Mouse (Mus musculus): Measurements from ENCODE around the gene Zfp991. TPM values are rescaled to one million over a fixed set of nuclear protein-coding genes. Genes with fewer than 3 reads are reported as not detected.
"Not testable (repeated sequence)": the region's sequence is repeated elsewhere in the genome, so short reads cannot be mapped to it uniquely, and the experiment has no call there.

The Zfp991 gene
- polyA plus RNA-seq, 1 experiment from 2014 or later, result 6.8 TPM

- not testable (repeated sequence) for H3K36me3 ChIP-seq (ENCODE audit: control insufficient read depth, insufficient read depth, low read length); H3K9me3 ChIP-seq (ENCODE audit: control insufficient read depth, low read length); H3K9ac ChIP-seq (ENCODE audit: low read depth, low read length); H3K27ac ChIP-seq (replicated peaks; ENCODE audit: low read depth, low read length); H3K4me2 ChIP-seq (ENCODE audit: low read depth, low read length); DNase-seq (ENCODE audit: low spot score); H3K4me1 ChIP-seq (ENCODE audit: control insufficient read depth, insufficient read depth, low read length); H3K4me3 ChIP-seq (ENCODE audit: low read depth, low read length); H3K27me3 ChIP-seq (replicated peaks; ENCODE audit: control insufficient read depth, insufficient read depth, low read length)
- 71% methylated on average over 6 of the region's 6 CpGs for whole genome bisulfite sequencing
- peak; percentile 32; the same call in 1 of the 2 replicates for ATAC-seq (ENCODE audit: low read depth)
Measured at GRCm38 (mm10) chr4:147199055-147199750, 67.4 kb downstream of the Zfp991 start.

GRCm38 (mm10) chr4:147201920-147202660 lies 70.3 kb downstream of the Zfp991 start:
- not testable (repeated sequence) for H3K27me3 ChIP-seq (replicated peaks; ENCODE audit: control insufficient read depth, insufficient read depth, low read length); H3K36me3 ChIP-seq (ENCODE audit: control insufficient read depth, insufficient read depth, low read length); H3K27ac ChIP-seq (replicated peaks; ENCODE audit: low read depth, low read length); H3K4me3 ChIP-seq (ENCODE audit: low read depth, low read length); H3K4me2 ChIP-seq (ENCODE audit: low read depth, low read length); DNase-seq (ENCODE audit: low spot score); H3K9ac ChIP-seq (ENCODE audit: low read depth, low read length); H3K4me1 ChIP-seq (ENCODE audit: control insufficient read depth, insufficient read depth, low read length); H3K9me3 ChIP-seq (ENCODE audit: control insufficient read depth, low read length); ATAC-seq (ENCODE audit: low read depth)
- whole genome bisulfite sequencing, result 87% methylated on average over 10 of the region's 16 CpGs

- not testable (repeated sequence) for H3K4me3 ChIP-seq (ENCODE audit: low read depth, low read length); H3K4me1 ChIP-seq (ENCODE audit: control insufficient read depth, insufficient read depth, low read length); H3K27me3 ChIP-seq (replicated peaks; ENCODE audit: control insufficient read depth, insufficient read depth, low read length); H3K27ac ChIP-seq (replicated peaks; ENCODE audit: low read depth, low read length); DNase-seq (ENCODE audit: low spot score); H3K4me2 ChIP-seq (ENCODE audit: low read depth, low read length); ATAC-seq (ENCODE audit: low read depth); H3K9ac ChIP-seq (ENCODE audit: low read depth, low read length); H3K36me3 ChIP-seq (ENCODE audit: control insufficient read depth, insufficient read depth, low read length); H3K9me3 ChIP-seq (ENCODE audit: control insufficient read depth, low read length)
- 81% methylated on average over 3 of the region's 7 CpGs for WGBS
Measured at GRCm38 (mm10) chr4:147212182-147212928, 80.5 kb downstream of the Zfp991 start.

GRCm38 (mm10) chr4:147214233-147214632 lies 82.4 kb downstream of the Zfp991 start:
- H3K4me2 ChIP-seq (ENCODE audit: low read depth, low read length); H3K9me3 ChIP-seq (ENCODE audit: control insufficient read depth, low read length); H3K36me3 ChIP-seq (ENCODE audit: control insufficient read depth, insufficient read depth, low read length); H3K4me3 ChIP-seq (ENCODE audit: low read depth, low read length); DNase-seq (ENCODE audit: low spot score); H3K27me3 ChIP-seq (replicated peaks; ENCODE audit: control insufficient read depth, insufficient read depth, low read length); H3K9ac ChIP-seq (ENCODE audit: low read depth, low read length); ATAC-seq (ENCODE audit: low read depth); H3K27ac ChIP-seq (replicated peaks; ENCODE audit: low read depth, low read length); H3K4me1 ChIP-seq (ENCODE audit: control insufficient read depth, insufficient read depth, low read length): not testable (repeated sequence)
- no CpG with 5 or more reads among the region's 1 CpGs for WGBS

GRCm38 (mm10) chr4:147217676-147218075 lies 85.8 kb downstream of the Zfp991 start:
- H3K4me1 ChIP-seq (ENCODE audit: control insufficient read depth, insufficient read depth, low read length); H3K36me3 ChIP-seq (ENCODE audit: control insufficient read depth, insufficient read depth, low read length); H3K4me2 ChIP-seq (ENCODE audit: low read depth, low read length); H3K27me3 ChIP-seq (replicated peaks; ENCODE audit: control insufficient read depth, insufficient read depth, low read length); H3K9ac ChIP-seq (ENCODE audit: low read depth, low read length); H3K4me3 ChIP-seq (ENCODE audit: low read depth, low read length); H3K27ac ChIP-seq (replicated peaks; ENCODE audit: low read depth, low read length); DNase-seq (ENCODE audit: low spot score); ATAC-seq (ENCODE audit: low read depth): not testable (repeated sequence)
- peaks cover 11% of the 10 kb centered on the region; the same call in 1 of the 2 replicates for H3K9me3 ChIP-seq (ENCODE audit: control insufficient read depth, low read length)
- WGBS, result 75% methylated on average over 2 of the region's 4 CpGs

GRCm38 (mm10) chr4:147219319-147220070 lies 87.7 kb downstream of the Zfp991 start:
- peak overlapping the region; percentile 32; the same call in 1 of the 2 replicates for H3K4me2 ChIP-seq (ENCODE audit: low read depth, low read length)
- H3K27me3 ChIP-seq (replicated peaks; ENCODE audit: control insufficient read depth, insufficient read depth, low read length); H3K4me1 ChIP-seq (ENCODE audit: control insufficient read depth, insufficient read depth, low read length); DNase-seq (ENCODE audit: low spot score); H3K36me3 ChIP-seq (ENCODE audit: control insufficient read depth, insufficient read depth, low read length); H3K9ac ChIP-seq (ENCODE audit: low read depth, low read length); H3K27ac ChIP-seq (replicated peaks; ENCODE audit: low read depth, low read length); ATAC-seq (ENCODE audit: low read depth): not testable (repeated sequence)
- peaks cover 15% of the 10 kb centered on the region for H3K9me3 ChIP-seq (ENCODE audit: control insufficient read depth, low read length)
- 72% methylated on average over 49 of the region's 51 CpGs for WGBS
- H3K4me3 ChIP-seq (ENCODE audit: low read depth, low read length), result peak overlapping the region; percentile 16; the same call in 1 of the 2 replicates

- H3K36me3 ChIP-seq (ENCODE audit: control insufficient read depth, insufficient read depth, low read length); H3K4me3 ChIP-seq (ENCODE audit: low read depth, low read length); H3K27ac ChIP-seq (replicated peaks; ENCODE audit: low read depth, low read length); DNase-seq (ENCODE audit: low spot score); H3K27me3 ChIP-seq (replicated peaks; ENCODE audit: control insufficient read depth, insufficient read depth, low read length); H3K4me1 ChIP-seq (ENCODE audit: control insufficient read depth, insufficient read depth, low read length); H3K4me2 ChIP-seq (ENCODE audit: low read depth, low read length); ATAC-seq (ENCODE audit: low read depth); H3K9ac ChIP-seq (ENCODE audit: low read depth, low read length): not testable (repeated sequence)
- WGBS, result 83% methylated on average over 11 of the region's 20 CpGs
- peaks cover 20% of the 10 kb centered on the region for H3K9me3 ChIP-seq (ENCODE audit: control insufficient read depth, low read length)
Measured at GRCm38 (mm10) chr4:147220226-147220625, 88.4 kb downstream of the Zfp991 start.

- not testable (repeated sequence) for H3K4me3 ChIP-seq (ENCODE audit: low read depth, low read length); ATAC-seq (ENCODE audit: low read depth); H3K36me3 ChIP-seq (ENCODE audit: control insufficient read depth, insufficient read depth, low read length); H3K27me3 ChIP-seq (replicated peaks; ENCODE audit: control insufficient read depth, insufficient read depth, low read length); DNase-seq (ENCODE audit: low spot score); H3K27ac ChIP-seq (replicated peaks; ENCODE audit: low read depth, low read length); H3K4me2 ChIP-seq (ENCODE audit: low read depth, low read length); H3K4me1 ChIP-seq (ENCODE audit: control insufficient read depth, insufficient read depth, low read length); H3K9ac ChIP-seq (ENCODE audit: low read depth, low read length)
- WGBS, result 83% methylated on average over 4 of the region's 5 CpGs
- peaks cover 24% of the 10 kb centered on the region for H3K9me3 ChIP-seq (ENCODE audit: control insufficient read depth, low read length)
Measured at GRCm38 (mm10) chr4:147222021-147222420, 90.2 kb downstream of the Zfp991 start.

All from embryonic facial prominence, embryonic 14.5 days (tissue).